ENCODE assay signal across 14 mouse cellular contexts in genomic region chr17:13670227-13670626, GRCm38 (mm10).
A peak's percentile ranks its signal among the peaks of the same experiment; 100 is the strongest.
DNase-seq lines count a peak whose midpoint lies in the region; ATAC-seq and TF ChIP-seq lines count a peak whose summit lies in the region.
"Had no signal": no experiment of that assay in that cellular context is flagged by ENCODE, and none has a peak within 500 bp of the region (broad histone marks: within the 10 kb centered on the region; RNA-seq: fewer than 3 reads in every experiment).

No protein-coding gene starts in this region.

- no peaks in the 10 kb centered on the region; the same call in 1 of the 2 replicates for H3K9me3 ChIP-seq in embryonic facial prominence, embryonic 10.5 days
- H3K9me3 ChIP-seq in forebrain, embryonic 10.5 days: no peaks in the 10 kb centered on the region
- no peaks in the 10 kb centered on the region for H3K9me3 ChIP-seq in hindbrain, embryonic 15.5 days
- H3K9me3 ChIP-seq in heart, embryonic 12.5 days (replicated peaks): no peaks in the 10 kb centered on the region
- H3K9me3 ChIP-seq: limb, embryonic 15.5 days had no signal

- H3K36me3 ChIP-seq in embryonic facial prominence, embryonic 10.5 days (replicated peaks): no peaks in the 10 kb centered on the region
- no peaks in the 10 kb centered on the region for H3K36me3 ChIP-seq in forebrain, embryonic 10.5 days (replicated peaks)
- no peaks in the 10 kb centered on the region for H3K36me3 ChIP-seq in hindbrain, embryonic 15.5 days
- no peaks in the 10 kb centered on the region for H3K36me3 ChIP-seq in myocyte (ENCODE audit: control insufficient read depth, insufficient read depth)
- no peaks in the 10 kb centered on the region for H3K36me3 ChIP-seq in heart, embryonic 12.5 days
- H3K36me3 ChIP-seq: limb, embryonic 15.5 days had no signal

- H3K4me1 ChIP-seq in embryonic facial prominence, embryonic 10.5 days: peaks cover 45% of the 10 kb centered on the region
- H3K4me1 ChIP-seq in forebrain, embryonic 10.5 days: peaks cover 68% of the 10 kb centered on the region
- H3K4me1 ChIP-seq in hindbrain, embryonic 15.5 days (replicated peaks): peaks cover 41% of the 10 kb centered on the region
- peaks cover 46% of the 10 kb centered on the region for H3K4me1 ChIP-seq in heart, embryonic 12.5 days (replicated peaks)

- no peak for TF ChIP-seq POLR2A in myocyte (IDR thresholded peaks at IDR 0.05; ENCODE audit: insufficient read length, low read depth)

- H3K9ac ChIP-seq in hindbrain, embryonic 15.5 days: no peak overlapping the region
- H3K9ac ChIP-seq in heart, embryonic 12.5 days: no peak overlapping the region
- H3K9ac ChIP-seq: limb, embryonic 15.5 days; lung, embryonic 14.5 days had no signal

- no peak for ATAC-seq in hindbrain, embryonic 15.5 days (ENCODE audit: low FRiP score, low read depth)
- no peak for ATAC-seq in cerebellum, adult (ENCODE audit: insufficient number of reproducible peaks, low FRiP score, low TSS enrichment)
- no peak for ATAC-seq in heart, embryonic 12.5 days (ENCODE audit: insufficient number of reproducible peaks, low FRiP score)
- ATAC-seq: Patski had no signal

- H3ac ChIP-seq in myocyte (ENCODE audit: control insufficient read depth, insufficient read length): no peak overlapping the region

- no peak overlapping the region for H3K4me3 ChIP-seq in embryonic facial prominence, embryonic 10.5 days
- no peak overlapping the region for H3K4me3 ChIP-seq in forebrain, embryonic 10.5 days
- no peak overlapping the region for H3K4me3 ChIP-seq in hindbrain, embryonic 15.5 days
- no peak overlapping the region for H3K4me3 ChIP-seq in myocyte
- H3K4me3 ChIP-seq in heart, embryonic 12.5 days: no peak overlapping the region
- H3K4me3 ChIP-seq: limb, embryonic 15.5 days; megakaryocyte, embryonic 14.5 days had no signal

- no peak overlapping the region for H3K4me2 ChIP-seq in hindbrain, embryonic 15.5 days
- H3K4me2 ChIP-seq in myocyte (ENCODE audit: low read depth): peak overlapping the region; percentile 83
- no peak overlapping the region for H3K4me2 ChIP-seq in heart, embryonic 12.5 days
- H3K4me2 ChIP-seq: limb, embryonic 15.5 days; lung, embryonic 14.5 days had no signal

- no peaks in the 10 kb centered on the region for H3K79me2 ChIP-seq in myocyte (ENCODE audit: control insufficient read depth, insufficient read depth)

- 0 out of 2 replicates have a peak overlapping the region, but pooled peaks have one; percentile 1 for H3K27ac ChIP-seq in embryonic facial prominence, embryonic 10.5 days (replicated peaks)
- peak overlapping the region; percentile 95 for H3K27ac ChIP-seq in forebrain, embryonic 10.5 days
- peak overlapping the region; percentile 80 for H3K27ac ChIP-seq in hindbrain, embryonic 15.5 days (replicated peaks)
- H3K27ac ChIP-seq in heart, embryonic 12.5 days (ENCODE audit: poor library complexity, severe bottlenecking): no peak overlapping the region
- H3K27ac ChIP-seq: limb, embryonic 15.5 days had no signal

- DNase-seq in embryonic facial prominence, embryonic 10.5 days (ENCODE audit: low spot score): no peak
- no peak for DNase-seq in forebrain, embryonic 10.5 days (ENCODE audit: extremely low spot score, low spot score)
- DNase-seq in right cerebral cortex, adult 18-20 months: no peak
- DNase-seq in gastrocnemius, postnatal 25 days: no peak
- DNase-seq: cerebellum, adult 9-10 months; lung, embryonic 14.5 days had no signal

- H3K27me3 ChIP-seq in embryonic facial prominence, embryonic 10.5 days (replicated peaks; ENCODE audit: low read depth, poor library complexity, severe bottlenecking): peaks cover 49% of the 10 kb centered on the region
- H3K27me3 ChIP-seq in forebrain, embryonic 10.5 days (ENCODE audit: poor library complexity, severe bottlenecking): no peaks in the 10 kb centered on the region
- no peaks in the 10 kb centered on the region for H3K27me3 ChIP-seq in hindbrain, embryonic 15.5 days
- H3K27me3 ChIP-seq in myocyte (ENCODE audit: control insufficient read depth, insufficient read depth, insufficient read length): no peaks in the 10 kb centered on the region
- H3K27me3 ChIP-seq in heart, embryonic 12.5 days (replicated peaks): no peaks in the 10 kb centered on the region
- H3K27me3 ChIP-seq: CH12.LX; limb, embryonic 15.5 days; Patski had no signal

TF ChIP-seq in myocyte, 11 proteins besides CTCF, POLR2A, EP300 and RAD21:
- no peak for TF ChIP-seq TCF12 (IDR thresholded peaks at IDR 0.05; ENCODE audit: insufficient read depth, poor library complexity, severe bottlenecking)
- TF ChIP-seq USF1 (IDR thresholded peaks at IDR 0.05; ENCODE audit: low read depth): no peak
- no peak for TF ChIP-seq MYOD1 (IDR thresholded peaks at IDR 0.05; ENCODE audit: control insufficient read depth in 1 of 3, insufficient read length in 2 of 3, low read depth in 2 of 3)
- no peak for TF ChIP-seq POLR2AphosphoS2 (IDR thresholded peaks at IDR 0.05; ENCODE audit: insufficient read length, low read depth)
- TF ChIP-seq E2F4 (IDR thresholded peaks at IDR 0.05; ENCODE audit: insufficient read depth): no peak
- no peak for TF ChIP-seq CEBPB (IDR thresholded peaks at IDR 0.05; ENCODE audit: insufficient read depth, poor library complexity, severe bottlenecking)
- TF ChIP-seq TCF3 (IDR thresholded peaks at IDR 0.05; ENCODE audit: insufficient read length, low read depth): no peak
- TF ChIP-seq MAX (IDR thresholded peaks at IDR 0.05; ENCODE audit: low read depth): no peak
- TF ChIP-seq SRF (IDR thresholded peaks at IDR 0.05; ENCODE audit: control insufficient read depth, insufficient read length, low read depth): no peak
- no peak for TF ChIP-seq REST (IDR thresholded peaks at IDR 0.05; ENCODE audit: insufficient read depth, insufficient read length)
- TF ChIP-seq MYOG (IDR thresholded peaks at IDR 0.05; ENCODE audit: control insufficient read depth in 1 of 3, insufficient read depth in 1 of 3, insufficient read length in 2 of 3, low read depth in 2 of 3): no peak
